Mouse (Mus musculus) G1E (cell line): ENCODE results near the gene Klf15.

Experiments used
- CTCF ChIP-seq: IDR thresholded peaks from 2 replicates; pipeline ENCODE4 v1.5.1; 2012; ENCODE audit warnings: low read depth, low read length, inconsistent platforms, mixed read lengths
- GATA1 ChIP-seq: IDR thresholded peaks from 2 replicates; pipeline ENCODE4 v1.6.1; 2012; ENCODE audit warnings: borderline replicate concordance, low read length, inconsistent platforms, mixed read lengths
- TAL1 ChIP-seq: conservative IDR thresholded peaks from 2 replicates; pipeline ENCODE4 v1.6.1; 2012; ENCODE audit warnings: low read depth, low read length, inconsistent platforms, mixed read lengths

GRCm38 (mm10) chr6:90446883-90447282 is 15.5 kb upstream of the Klf15 start:
- TF ChIP-seq CTCF (no peak), TAL1 (no peak), GATA1 (no peak)
